Mouse (Mus musculus) stomach, postnatal 0 days (tissue): ENCODE results near the gene Chrm3.

ENCODE experiments used
- CTCF ChIP-seq: IDR thresholded peaks from 2 replicates; pipeline ENCODE4 v1.5.1; 2016; ENCODE audit warnings: antibody characterized with exemption, low read depth, mild to moderate bottlenecking, moderate library complexity
- EP300 ChIP-seq: optimal IDR thresholded peaks from 2 replicates; pipeline ENCODE3; 2016; ENCODE audit warnings: antibody characterized with exemption

- no peak for TF ChIP-seq CTCF
- no peak for TF ChIP-seq EP300
Measured at GRCm38 (mm10) chr13:10086336-10086735, 274.3 kb downstream of the Chrm3 start.
